Mouse (Mus musculus) heart, adult 8-10 months (tissue): ENCODE measurements at regions not wholly inside any gene's neighbourhood (a gene's known extent, or its start where the extent isn't known, plus 50 kb on each side); places are given as distances from the start of the nearest gene placed in this dataset.

Source experiments
- DNase-seq: peaks from one replicate; pipeline ENCODE4 v3.0.0; 2022; ENCODE audit warnings: low spot score

DNA sequence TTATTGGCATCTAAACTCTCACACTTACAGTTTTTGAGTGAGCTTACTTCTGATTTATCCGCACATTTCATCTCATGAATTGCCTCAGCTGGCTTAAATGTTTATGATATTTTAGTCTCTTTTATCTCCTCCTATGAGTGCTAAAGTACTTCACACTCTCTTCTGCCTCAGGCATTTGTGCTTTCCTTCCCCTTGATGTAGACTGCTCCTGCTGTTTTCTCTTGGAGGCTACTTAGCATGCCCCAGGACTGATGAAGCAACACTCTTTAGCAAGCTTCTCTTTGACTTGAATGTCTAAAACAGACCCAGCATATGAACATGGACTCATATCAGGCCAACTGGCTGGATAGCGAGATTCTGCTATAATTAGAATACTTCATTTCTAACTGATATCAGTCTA, 882.8 kb downstream of the Tecrl start:
- DNase-seq = no peak

DNA sequence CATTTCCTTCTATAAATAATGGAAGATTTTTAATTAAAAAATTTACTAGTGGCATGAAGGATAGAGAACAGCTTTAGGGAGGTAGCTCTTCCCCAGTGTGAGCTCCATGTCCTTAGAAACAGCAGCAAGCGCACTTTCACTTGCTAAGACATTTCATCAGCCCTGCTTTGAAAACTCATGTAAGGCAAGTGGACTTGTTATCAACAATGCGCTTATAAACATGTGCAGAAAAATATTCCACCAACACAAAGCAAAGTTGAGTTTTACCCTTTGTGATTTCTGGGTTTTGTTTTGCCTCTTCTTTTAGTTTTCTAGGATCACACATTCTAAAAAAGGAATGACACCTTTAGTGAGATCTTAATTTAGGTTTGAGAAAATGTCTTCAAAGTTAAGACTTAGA, 890.7 kb downstream of the Tecrl start:
- DNase-seq = no peak

DNA sequence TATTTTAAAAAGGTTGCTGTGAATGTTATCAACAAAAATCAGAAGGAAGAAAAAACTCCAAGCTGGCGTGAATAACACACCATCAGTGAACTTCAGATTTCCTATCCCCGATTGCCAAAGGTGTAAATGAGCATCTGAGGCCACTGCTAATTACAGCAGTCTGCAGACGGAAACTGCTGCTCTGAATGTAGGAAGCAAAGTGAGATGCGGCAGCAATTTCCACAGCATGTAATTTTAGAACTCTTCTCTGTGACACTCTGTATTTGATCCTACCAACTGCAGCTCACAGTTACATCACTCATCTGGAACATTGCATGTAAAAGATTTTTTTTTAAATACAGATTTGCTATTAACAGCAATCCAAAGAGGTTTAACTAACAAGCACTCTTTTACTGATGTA, 913.7 kb downstream of the Tecrl start:
- DNase-seq = no peak

DNA sequence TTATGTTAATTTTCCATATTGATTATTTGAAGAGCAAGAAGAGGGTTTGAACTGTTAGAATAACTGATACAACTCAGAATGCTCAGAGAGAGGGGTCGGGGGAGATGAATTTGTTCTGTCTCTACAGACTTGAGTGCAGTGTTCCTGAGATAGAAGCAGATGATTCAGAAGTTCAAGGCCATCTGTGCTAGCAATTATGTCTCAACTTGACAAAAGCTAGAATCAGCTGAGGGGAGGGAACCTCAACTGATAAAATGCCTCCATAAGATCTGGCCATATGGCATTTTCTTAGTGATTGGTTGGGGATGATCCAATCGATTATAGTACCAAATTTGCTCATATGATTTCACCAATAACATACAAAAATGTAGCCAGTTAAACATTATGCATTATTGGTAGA, 914.9 kb downstream of the Tecrl start:
- DNase-seq = no peak

DNA sequence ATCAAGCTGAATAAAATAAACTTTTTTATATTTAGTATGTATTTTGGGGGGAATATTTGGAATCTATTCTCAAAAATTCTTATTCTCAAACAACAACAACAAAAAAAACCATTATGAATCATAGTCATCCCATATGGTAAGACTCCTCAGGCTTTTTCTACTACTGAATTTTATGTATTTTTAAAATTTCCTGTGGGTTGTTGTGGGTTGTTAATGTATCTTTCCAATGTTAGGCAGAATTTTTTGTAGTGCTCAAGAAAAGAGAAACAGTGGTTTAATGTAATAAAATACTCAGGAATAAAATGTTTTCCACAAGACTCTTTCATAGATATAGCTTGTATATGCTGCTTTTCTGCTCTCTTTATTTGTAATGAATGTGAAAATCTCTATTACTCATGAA, 934.6 kb downstream of the Tecrl start:
- DNase-seq = no peak

DNA sequence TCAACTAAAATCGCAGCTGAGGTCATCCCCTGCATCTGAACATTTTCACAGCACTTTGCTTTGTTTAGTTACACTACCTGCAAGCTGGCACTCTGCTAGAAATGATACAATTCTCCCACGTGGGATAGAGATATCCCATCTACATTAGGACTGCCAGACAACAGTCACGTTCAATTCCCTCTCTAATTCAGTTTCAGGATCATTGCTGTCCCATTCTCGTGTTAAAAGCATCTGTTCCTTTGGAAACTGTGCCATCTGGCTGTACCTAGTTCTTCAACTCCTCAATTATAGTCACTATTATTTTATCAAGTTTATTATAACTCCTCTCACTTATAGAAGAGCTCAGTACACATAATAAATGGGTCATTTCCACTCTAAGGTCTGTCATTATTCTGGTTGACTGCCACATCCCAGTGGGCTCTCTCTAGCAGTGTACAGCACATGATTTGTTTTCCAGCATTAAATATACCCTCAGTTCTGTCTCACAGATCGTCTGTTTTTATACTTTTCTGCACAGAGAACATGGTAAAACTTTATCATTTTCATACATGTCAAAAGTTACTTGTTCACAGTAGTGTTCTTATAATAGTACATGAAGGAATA, 958.3 kb downstream of the Tecrl start:
- DNase-seq = no peak

DNA sequence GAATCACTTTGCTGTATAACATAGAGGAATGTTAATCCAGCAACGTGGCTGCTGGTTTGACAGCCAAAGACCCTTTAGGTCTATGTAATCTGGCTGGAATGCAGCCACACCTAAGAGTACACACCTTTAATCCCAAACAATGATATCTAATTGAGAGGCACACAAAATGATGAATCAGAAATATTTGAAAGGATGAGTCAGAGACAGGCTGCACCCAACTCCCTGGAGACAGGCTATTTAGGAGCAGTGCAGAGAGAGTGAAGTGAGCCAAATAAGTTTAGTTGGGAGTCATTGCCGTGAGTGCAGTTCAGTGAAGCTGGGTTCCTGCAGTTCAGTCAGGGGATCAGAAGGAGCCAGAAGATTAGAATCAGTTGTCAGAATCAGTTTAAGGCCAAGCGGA, 993.4 kb downstream of the Tecrl start:
- DNase-seq = no peak

DNA sequence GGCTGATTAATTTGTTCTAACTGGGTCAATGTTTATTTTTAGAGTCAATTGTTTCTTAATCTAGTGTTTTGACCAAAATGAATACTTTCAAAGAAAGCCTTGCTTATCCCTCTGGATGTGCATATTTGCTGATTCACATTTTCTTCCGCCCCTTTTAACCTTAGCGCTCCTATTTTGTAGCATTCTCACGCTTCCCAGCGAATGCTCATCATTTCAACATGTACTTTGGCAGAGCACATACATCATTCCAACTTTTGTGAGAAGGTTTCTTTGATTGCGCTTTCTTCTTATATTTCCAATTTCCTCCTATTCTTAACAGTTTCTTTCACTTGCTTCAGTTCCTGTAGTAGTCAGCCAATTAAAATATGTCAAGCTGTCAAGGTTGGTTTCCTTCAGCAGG, 998.7 kb downstream of the Tecrl start:
- no peak for DNase-seq

DNA sequence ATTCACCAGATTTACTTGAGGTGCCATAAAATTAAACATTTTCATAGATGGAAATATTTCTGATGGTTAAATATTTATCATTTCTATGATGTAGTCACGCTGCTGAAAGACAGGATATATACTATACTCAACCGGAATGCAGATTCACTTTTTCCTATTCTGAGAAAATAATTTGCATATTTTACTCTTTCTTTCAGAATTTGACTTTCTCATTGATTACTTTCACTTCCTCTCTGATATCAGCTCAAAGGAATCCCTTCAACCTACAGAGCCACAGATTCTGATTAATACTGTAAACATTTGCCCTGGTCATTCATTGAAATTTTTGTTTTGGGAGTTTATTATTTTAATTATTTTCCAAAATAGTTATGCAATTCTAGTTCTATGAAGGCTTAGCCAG, 1003.9 kb downstream of the Tecrl start:
- no peak for DNase-seq

DNA sequence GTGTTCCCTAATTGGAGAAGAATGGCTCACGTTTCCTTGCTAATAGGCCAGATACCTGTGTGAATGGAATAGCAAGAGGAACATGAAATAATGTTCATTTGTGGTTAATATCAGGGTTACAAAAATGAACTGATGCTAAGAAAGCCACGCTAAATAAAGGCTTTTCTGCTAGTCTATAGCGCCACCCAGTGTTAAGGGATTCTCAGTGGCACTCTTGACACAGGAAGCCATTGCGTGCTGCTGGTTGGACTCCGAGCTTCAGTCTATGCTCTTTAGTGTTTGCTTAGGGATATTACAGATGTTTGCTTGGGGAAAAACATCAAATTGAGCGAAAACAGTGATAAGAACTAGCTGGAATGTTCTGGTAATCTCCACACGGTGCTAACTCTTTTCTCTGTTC, 1008.3 kb downstream of the Tecrl start:
- peak; percentile 21 for DNase-seq

DNA sequence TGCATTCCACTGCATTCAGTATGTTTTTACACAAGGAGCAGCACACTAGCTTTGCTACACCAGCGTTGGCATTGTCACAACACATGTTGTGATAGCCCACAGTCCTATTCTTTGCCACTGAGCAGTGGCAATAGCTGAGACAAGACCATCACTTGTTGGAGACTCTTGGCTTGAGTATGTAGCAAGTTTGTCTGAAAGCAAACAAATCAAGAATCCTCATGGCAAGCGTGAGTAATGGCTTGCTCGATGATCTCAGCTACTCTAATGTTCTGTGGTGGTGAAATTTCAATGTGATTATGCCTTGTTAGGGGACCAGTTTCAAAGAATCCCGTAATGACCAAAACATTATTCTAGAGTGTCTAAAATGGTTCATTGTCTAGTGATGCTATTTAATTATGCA, 1030.6 kb downstream of the Tecrl start:
- DNase-seq = no peak

DNA sequence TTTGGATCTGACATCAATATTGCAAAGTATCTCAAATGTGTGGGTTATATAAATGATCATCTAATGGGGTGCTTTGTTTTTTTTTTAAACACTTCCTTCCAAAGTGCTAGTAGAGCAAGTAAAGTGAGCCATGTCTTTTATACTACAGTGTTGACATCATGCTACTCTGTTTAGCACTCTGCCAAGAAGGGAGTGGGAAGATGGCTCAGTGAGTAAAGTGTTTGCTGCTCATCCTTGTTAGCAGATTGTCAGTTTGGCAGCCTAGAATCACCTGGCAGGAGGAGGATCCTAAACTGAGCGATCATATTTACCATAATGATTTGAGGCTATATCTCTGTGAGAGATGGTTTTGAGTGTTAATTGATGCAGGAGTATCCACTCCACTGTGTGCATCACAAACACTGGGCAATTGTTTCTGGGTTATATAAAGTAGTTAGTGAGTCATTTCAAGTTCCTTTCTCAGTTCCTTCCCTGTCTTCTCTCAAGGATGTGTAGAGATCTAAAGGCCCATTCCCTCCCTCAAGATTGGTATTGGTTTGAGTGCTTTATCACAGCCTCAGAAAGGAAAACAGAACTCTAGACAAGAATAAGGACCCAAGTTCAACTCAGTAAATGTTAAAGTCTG, 1035.2 kb downstream of the Tecrl start:
- no peak for DNase-seq

DNA sequence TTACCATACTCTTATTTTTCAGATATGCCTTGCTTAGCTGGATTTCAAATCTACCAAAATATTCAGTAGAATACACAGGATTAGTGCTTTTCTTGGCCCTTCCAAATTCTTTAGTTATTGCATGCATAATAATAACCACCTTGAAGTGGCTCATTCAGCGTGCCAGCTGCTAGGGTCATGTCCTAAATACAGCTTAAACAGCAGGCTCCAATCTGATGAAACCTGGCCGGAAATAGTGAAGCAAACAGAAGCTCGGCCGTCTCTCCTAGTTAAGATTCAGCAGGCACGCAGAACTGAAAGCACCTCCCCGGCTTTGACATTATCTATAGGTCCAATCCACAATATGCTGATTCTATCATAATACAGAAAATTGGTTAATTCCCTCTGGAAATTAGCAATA, 1042.9 kb downstream of the Tecrl start:
- DNase-seq = no peak

DNA sequence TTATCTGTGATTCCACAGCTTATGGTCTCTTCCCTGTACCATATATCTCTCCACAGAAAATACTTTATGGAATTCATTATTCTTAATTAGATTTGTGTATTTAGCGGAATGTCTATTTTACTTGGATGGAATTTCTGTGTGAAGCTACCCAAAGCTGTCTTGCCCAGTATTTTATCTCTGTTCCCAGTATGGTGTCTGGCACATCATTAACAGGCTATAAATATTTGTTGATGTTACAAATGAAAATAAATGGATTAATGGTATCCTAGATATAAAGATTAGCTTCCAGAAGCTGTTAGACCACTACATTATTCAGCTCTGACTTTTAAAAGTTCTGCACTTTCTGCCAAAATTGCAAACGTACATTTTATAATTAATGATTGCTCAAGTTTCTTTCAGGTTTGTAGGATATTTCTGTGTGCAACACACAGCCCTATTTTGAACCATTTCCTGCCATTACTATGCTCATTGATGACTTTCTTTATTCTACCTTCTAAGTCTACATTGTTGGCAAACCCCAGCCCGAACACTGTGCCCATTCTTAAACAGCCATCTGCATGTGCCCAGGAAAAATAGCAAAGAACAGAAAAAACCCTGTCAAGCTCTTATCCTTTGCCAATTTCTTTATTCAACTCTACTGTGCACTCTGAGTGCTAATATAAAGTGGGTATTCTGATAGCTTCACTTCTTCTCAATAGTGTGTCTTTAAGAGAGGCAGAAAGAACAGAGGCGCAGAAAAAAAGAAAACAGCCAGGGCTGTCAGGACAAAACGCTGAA, 1066.7 kb downstream of the Tecrl start:
- DNase-seq = no peak

DNA sequence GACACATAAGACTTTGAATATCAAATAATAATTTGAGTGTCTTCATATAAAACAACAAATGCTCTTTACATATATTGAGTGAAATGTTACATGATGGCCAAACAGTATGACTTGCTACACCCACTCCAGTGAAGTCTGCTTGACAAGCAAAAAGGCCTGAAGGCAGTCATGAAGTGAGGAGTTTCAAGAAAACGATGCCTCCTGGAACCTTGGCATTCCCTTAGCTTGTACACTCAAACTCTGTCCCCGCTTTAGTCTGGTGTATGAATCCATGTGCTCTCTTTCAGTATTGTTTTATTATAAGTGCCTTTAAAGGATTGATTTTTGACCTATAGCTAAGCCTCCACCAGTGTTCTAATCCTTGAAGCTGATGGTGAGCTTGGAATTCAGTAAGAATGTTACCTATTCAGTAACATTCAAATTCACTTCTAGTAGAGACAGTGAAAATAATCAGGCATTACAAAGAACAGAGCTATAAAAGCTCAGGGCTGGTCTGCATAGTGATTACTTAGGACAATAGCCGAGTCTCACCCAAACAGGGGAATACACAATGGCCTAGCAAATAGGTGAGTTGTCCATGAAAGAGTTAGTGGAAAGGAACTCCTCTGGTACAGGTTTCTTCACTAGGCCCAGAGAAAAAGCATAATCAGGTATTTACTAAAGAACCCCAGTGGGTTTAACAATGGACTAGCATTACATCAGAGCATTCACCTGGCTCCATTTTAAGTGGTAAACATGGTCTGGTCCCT, 1101.5 kb downstream of the Tecrl start:
- DNase-seq = no peak

DNA sequence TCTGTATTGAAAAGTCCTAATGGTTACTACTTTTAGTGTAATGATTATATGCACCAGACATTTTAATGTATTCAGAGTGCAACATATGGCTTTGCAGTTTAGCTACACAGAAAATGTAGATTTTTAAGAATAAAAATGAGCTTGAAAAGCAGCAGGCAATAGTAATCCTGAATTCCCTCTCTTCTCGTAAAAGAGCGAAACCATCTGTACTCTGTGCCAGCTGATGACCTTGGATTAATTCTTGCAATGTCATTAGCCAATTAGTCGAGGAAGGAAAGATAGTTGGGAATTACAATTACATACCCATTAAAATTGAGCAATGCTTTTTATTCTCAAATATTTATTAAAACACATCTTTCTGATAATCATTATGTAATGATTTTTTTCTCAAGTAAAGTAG, 1128.7 kb downstream of the Tecrl start:
- no peak for DNase-seq

DNA sequence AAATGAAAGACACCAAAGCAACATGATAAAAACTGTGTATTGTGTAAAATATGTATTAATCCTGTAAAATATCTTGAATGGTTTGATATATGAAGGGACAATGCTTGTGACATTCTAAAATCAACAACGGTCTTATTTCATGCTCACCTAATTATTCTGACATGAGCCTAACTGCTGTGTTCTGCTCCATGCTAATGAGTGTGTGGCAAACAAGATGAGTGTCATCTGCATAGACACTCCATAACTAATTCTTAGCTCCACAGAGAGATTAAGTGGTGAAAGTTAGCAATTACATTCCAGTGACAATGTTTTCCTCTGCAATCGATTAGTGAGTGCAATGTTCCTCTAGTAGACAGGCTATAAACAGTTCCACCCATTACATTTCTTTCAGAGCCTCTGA, 1131.4 kb downstream of the Tecrl start:
- DNase-seq = no peak

DNA sequence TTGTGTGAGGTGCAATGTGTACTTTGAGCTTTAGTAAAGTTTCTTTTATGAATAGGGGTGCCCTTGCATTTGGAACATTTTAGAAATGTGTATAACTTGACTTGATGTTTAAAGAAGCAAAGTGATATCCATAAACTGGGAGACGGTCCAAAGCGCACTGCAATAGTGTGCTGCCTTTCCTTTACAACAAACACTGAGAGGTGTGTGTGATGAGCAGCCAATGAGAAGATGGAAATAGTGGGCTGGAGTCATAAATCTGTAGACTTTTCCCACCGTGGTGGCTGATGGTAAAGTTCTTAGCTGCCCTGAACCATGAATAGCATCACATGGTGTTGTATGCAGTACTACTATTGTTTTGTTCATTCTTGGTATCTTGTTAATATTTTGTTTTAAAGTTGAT, 1151.4 kb downstream of the Tecrl start:
- no peak for DNase-seq
